Mouse (Mus musculus) erythroblast, embryonic 14.5 days (primary cell): ENCODE data around the gene Wfdc2. TPM values are rescaled to one million over a fixed set of nuclear protein-coding genes. Genes with fewer than 3 reads are reported as not detected.
"Not testable (repeated sequence)": the region's sequence is repeated elsewhere in the genome, so short reads cannot be mapped to it uniquely, and the experiment has no call there.

ENCODE experiments used
- H3K27me3 ChIP-seq: 2 replicates; pipeline ENCODE4 v1.6.1; 2012; ENCODE audit warnings: inconsistent platforms; ENCODE audit not compliant: control insufficient read depth
- H3K36me3 ChIP-seq: 2 replicates; pipeline ENCODE4 v1.6.1; 2012; ENCODE audit warnings: mild to moderate bottlenecking, inconsistent platforms; ENCODE audit not compliant: control insufficient read depth
- H3K4me1 ChIP-seq: 2 replicates; pipeline ENCODE4 v1.6.1; 2012; ENCODE audit warnings: inconsistent platforms; ENCODE audit not compliant: control insufficient read depth
- H3K4me3 ChIP-seq: replicated peaks from 2 replicates; pipeline ENCODE3; 2012; ENCODE audit warnings: moderate library complexity, mild to moderate bottlenecking, inconsistent platforms
- H3K9me3 ChIP-seq: 2 replicates; pipeline ENCODE4 v1.6.1; 2012; ENCODE audit warnings: low read length, inconsistent platforms, mixed read lengths; ENCODE audit not compliant: control insufficient read depth
- GATA1 ChIP-seq: IDR thresholded peaks from 2 replicates; pipeline ENCODE4 v1.6.1; 2012; ENCODE audit warnings: low read length, inconsistent platforms, mixed read lengths
- TAL1 ChIP-seq: IDR thresholded peaks from 3 replicates; pipeline ENCODE4 v1.6.1; 2012; ENCODE audit warnings: low read length, inconsistent platforms, mixed read lengths
- polyA plus RNA-seq: library from polyadenylated mRNA; stranded (reverse); fragments of >175 nt; gene quantifications from 2 replicates; pipeline ENCODE4 v1.2.3, GENCODE M21; 2012

The Wfdc2 gene
- polyA plus RNA-seq, 1 experiment, result not detected

GRCm38 (mm10) chr2:164560106-164560505 lies 2.1 kb upstream of the Wfdc2 start:
- TF ChIP-seq GATA1, result no peak
- no peak for TF ChIP-seq TAL1
- no peaks in the 10 kb centered on the region for H3K36me3 ChIP-seq
- no peaks in the 10 kb centered on the region for H3K4me1 ChIP-seq

GRCm38 (mm10) chr2:164563339-164564038 lies 1.3 kb downstream of the Wfdc2 start:
- Histone ChIP-seq H3K36me3 (no peaks in the 10 kb centered on the region), H3K4me1 (no peaks in the 10 kb centered on the region), H3K27me3 (peaks cover 37% of the 10 kb centered on the region), H3K9me3 (no peaks in the 10 kb centered on the region), H3K4me3 (no peak overlapping the region)
- TF ChIP-seq GATA1 (no peak), TAL1 (no peak)

More at GRCm38 (mm10) chr2:164560106-164560505, 2.1 kb upstream of the Wfdc2 start:
- H3K4me3 ChIP-seq, result no peak overlapping the region
- peaks cover 37% of the 10 kb centered on the region for H3K27me3 ChIP-seq
- no peaks in the 10 kb centered on the region for H3K9me3 ChIP-seq

DNA sequence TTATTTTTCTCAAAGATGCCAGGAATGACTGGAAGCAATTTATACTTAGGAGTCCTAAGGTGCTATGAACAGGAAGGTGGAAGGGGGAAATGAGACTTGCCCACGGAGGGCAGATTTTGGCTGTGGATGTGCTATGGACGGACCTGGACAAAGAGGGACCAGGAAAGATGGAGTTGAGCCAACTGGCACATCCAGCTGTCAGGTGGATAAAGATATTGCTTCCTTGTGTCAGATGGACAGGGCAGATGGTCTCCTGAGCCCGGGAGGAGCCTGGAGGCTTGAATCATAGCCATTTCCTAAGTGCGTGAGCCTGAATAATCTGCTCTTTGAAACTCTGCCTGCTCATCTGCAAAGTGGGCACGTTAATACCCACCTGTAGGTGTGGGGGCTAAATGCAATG lies 2.1 kb downstream of the Wfdc2 start:
- TF ChIP-seq TAL1, result no peak
- TF ChIP-seq GATA1, result no peak
- Histone ChIP-seq H3K9me3 (no peaks in the 10 kb centered on the region), H3K36me3 (no peaks in the 10 kb centered on the region), H3K4me3 (no peak overlapping the region), H3K4me1 (no peaks in the 10 kb centered on the region), H3K27me3 (peaks cover 37% of the 10 kb centered on the region)

GRCm38 (mm10) chr2:164566997-164567396 lies 4.8 kb downstream of the Wfdc2 start:
- TF ChIP-seq TAL1, result no peak
- TF ChIP-seq GATA1, result no peak
- no peaks in the 10 kb centered on the region for H3K36me3 ChIP-seq
- no peaks in the 10 kb centered on the region for H3K4me1 ChIP-seq
- H3K27me3 ChIP-seq, result peaks cover 31% of the 10 kb centered on the region
- no peaks in the 10 kb centered on the region for H3K9me3 ChIP-seq
- no peak overlapping the region for H3K4me3 ChIP-seq

DNA sequence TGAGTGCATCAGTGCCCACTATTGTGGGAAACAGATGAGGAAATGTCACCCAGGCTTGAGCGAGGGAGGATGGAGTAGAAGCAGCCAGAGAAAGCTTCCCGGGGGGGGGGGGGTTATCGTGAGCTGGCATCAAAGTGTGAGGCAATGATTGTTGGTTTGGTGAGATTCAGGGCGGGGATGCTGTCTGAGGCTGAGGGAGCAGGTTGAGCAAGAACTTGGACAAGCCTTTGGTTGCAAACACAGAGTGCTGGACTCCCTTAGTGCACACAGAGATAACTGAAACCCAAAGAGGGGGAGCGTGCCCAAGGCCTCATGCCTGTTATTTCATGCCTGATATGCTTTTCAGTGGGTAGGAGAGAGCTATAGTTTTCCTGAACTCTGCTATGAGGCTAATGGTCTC lies 5.2 kb downstream of the Wfdc2 start:
- Histone ChIP-seq H3K36me3 (no peaks in the 10 kb centered on the region), H3K4me3 (no peak overlapping the region), H3K9me3 (no peaks in the 10 kb centered on the region), H3K4me1 (no peaks in the 10 kb centered on the region), H3K27me3 (peaks cover 26% of the 10 kb centered on the region)
- TF ChIP-seq GATA1, result no peak
- TF ChIP-seq TAL1, result no peak

- H3K27me3 ChIP-seq, H3K9me3 ChIP-seq, H3K4me3 ChIP-seq, H3K36me3 ChIP-seq, H3K4me1 ChIP-seq: not testable (repeated sequence)
Measured at GRCm38 (mm10) chr2:164573359-164573758, 11.1 kb downstream of the Wfdc2 start, which contains the start of gene Spint3. Spint3 (minus strand) TSS chr2:164573459.

DNA sequence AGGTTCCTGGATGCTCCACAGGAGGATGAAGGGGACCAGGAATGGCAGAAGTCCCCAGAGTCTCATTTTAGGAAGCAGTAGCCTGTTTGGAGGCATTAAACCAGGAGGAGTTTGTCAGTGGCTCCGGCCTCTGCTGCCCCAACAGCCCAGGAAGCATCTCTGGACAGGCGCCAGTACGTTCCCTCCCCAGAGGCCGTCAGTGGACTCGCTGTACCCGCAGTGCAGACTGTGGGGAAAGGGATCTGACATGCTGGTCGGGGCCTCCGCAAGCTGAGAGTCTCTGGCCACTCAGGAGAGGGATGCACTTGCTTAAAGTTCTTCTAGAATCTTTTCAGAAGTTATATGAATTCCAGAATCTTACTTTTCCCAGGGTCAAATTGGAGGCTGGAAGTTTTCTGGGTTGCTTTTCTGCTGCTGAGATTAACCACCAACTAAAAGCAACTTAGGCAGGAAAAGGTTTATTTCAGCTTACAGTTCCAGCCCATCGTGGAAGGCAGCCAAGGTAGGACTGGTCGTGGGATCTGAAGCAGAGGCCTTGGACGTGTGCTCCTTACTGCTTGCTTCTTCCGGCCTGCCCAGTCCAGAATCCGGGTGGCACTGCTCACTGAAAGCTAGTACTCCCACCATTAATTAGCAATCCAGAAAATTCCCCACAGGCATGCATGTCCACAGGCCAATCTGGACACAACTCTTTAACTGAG lies 23.0 kb downstream of the Wfdc2 start, which contains the start of gene Wfdc6a:
Gene Wfdc6a (minus strand): TSS at position 423 of the 701 bp plus-strand sequence.
- not testable (repeated sequence) for H3K27me3 ChIP-seq, H3K4me3 ChIP-seq, H3K9me3 ChIP-seq, H3K36me3 ChIP-seq, H3K4me1 ChIP-seq

- Histone ChIP-seq H3K9me3 (no peaks in the 10 kb centered on the region), H3K4me3 (no peak overlapping the region), H3K36me3 (no peaks in the 10 kb centered on the region), H3K27me3 (no peaks in the 10 kb centered on the region), H3K4me1 (no peaks in the 10 kb centered on the region)
- TF ChIP-seq TAL1 (no peak), GATA1 (no peak)
Measured at GRCm38 (mm10) chr2:164592014-164592413, 29.8 kb downstream of the Wfdc2 start.

- no peaks in the 10 kb centered on the region for H3K36me3 ChIP-seq
Measured at GRCm38 (mm10) chr2:164593494-164593893, 31.3 kb downstream of the Wfdc2 start, which contains the start of gene Eppin. Eppin (minus strand) TSS chr2:164593594.

More at GRCm38 (mm10) chr2:164593494-164593893, 31.3 kb downstream of the Wfdc2 start, which contains the start of gene Eppin:
- Histone ChIP-seq H3K4me3 (no peak within 1 kb of the TSS), H3K27me3 (no peaks in the 10 kb centered on the region), H3K4me1 (no peaks in the 10 kb centered on the region), H3K9me3 (no peaks in the 10 kb centered on the region)
- TF ChIP-seq GATA1 (no peak), TAL1 (no peak)
